Mouse (Mus musculus): ENCODE measurements around the gene 4930539E08Rik.

- TF ChIP-seq CTCF (IDR thresholded peaks at IDR 0.05) = peak; percentile 73
- no peak for TF ChIP-seq EP300 (IDR thresholded peaks at IDR 0.05)
Observed at GRCm38 (mm10) chr17:28909252-28909941, 5.7 kb downstream of the 4930539E08Rik start.
